Mouse (Mus musculus): ENCODE results near the gene Olfr1278. TPM values are rescaled to one million over a fixed set of nuclear protein-coding genes. Genes with fewer than 3 reads are reported as not detected.
A peak's percentile ranks its signal among the peaks of the same experiment; 100 is the strongest.
"Not testable (repeated sequence)": the region's sequence is repeated elsewhere in the genome, so short reads cannot be mapped to it uniquely, and the experiment has no call there.

Gene Olfr1278
- not detected for total RNA-seq (2021)

- no peak for DNase-seq (ENCODE audit: low spot score in 2 of 2)
- intact Hi-C loops (cut with DNase I), result no loop called here
These were observed at the start of gene Olfr1278 for GRCm38 (mm10) chr2:111289836-111290235. Gene Olfr1278, plus strand, starts transcription at chr2:111290136.

- intact Hi-C loops (cut with DNase I), result no loop called here
- no peak for DNase-seq (ENCODE audit: low spot score in 2 of 2)
These were observed 35.7 kb upstream of the Olfr1278 start, which contains the start of gene Olfr1276 for GRCm38 (mm10) chr2:111254216-111254615. Gene Olfr1276, plus strand, starts transcription at chr2:111254516.

GRCm38 (mm10) chr2:111274006-111274405, 15.9 kb upstream of the Olfr1278 start, which contains the start of gene Olfr1277:
Gene Olfr1277, minus strand, starts transcription at chr2:111274106.
- intact Hi-C loops (cut with DNase I), result no loop called here
- no peak for DNase-seq (ENCODE audit: low spot score in 2 of 2)

- intact Hi-C loops (cut with DNase I), result no loop called here
These were observed 8.6 kb downstream of the Olfr1278 start for GRCm38 (mm10) chr2:111298541-111298940.

GRCm38 (mm10) chr2:111300374-111300773, 10.4 kb downstream of the Olfr1278 start, which contains the start of gene Olfr1279:
Gene Olfr1279, plus strand, starts transcription at chr2:111300635.
- intact Hi-C loops (cut with DNase I), result no loop called here
- peak in 1 of 2 experiments; percentile 22 for DNase-seq (ENCODE audit: low spot score in 2 of 2)

More at GRCm38 (mm10) chr2:111298541-111298940, 8.6 kb downstream of the Olfr1278 start:
- no peak for DNase-seq (ENCODE audit: low spot score in 2 of 2)

- DNase-seq (ENCODE audit: low spot score in 2 of 2), result no peak
- intact Hi-C loops (cut with DNase I), result no loop called here
These were observed 23.8 kb downstream of the Olfr1278 start, which contains the start of gene Olfr1280 for GRCm38 (mm10) chr2:111313717-111314116. Gene Olfr1280, plus strand, starts transcription at chr2:111314017.

- intact Hi-C loops (cut with DNase I), result no loop called here
These were observed 36.3 kb downstream of the Olfr1278 start, which contains the start of gene Olfr1281 for GRCm38 (mm10) chr2:111326220-111326619. Gene Olfr1281, plus strand, starts transcription at chr2:111326520.

GRCm38 (mm10) chr2:111333721-111334120, 43.8 kb downstream of the Olfr1278 start:
- intact Hi-C loops (cut with DNase I), result not testable (repeated sequence)
- peak; percentile 1 to 49 for DNase-seq (ENCODE audit: low spot score in 2 of 2)

More at GRCm38 (mm10) chr2:111326220-111326619, 36.3 kb downstream of the Olfr1278 start, which contains the start of gene Olfr1281:
- DNase-seq (ENCODE audit: low spot score in 2 of 2), result no peak

GRCm38 (mm10) chr2:111335976-111336375, 46.0 kb downstream of the Olfr1278 start, which contains the start of gene Olfr1282:
Gene Olfr1282, minus strand, starts transcription at chr2:111336076.
- intact Hi-C loops (cut with DNase I), result no loop called here
- no peak for DNase-seq (ENCODE audit: low spot score in 2 of 2)

Other genes starting within 250 kb of the Olfr1278 start
- not detected for gene Gm13941, start 184.2 kb upstream of the Olfr1278 start, total RNA-seq (2021)
- gene Gm15130, start 137.2 kb upstream of the Olfr1278 start, total RNA-seq (2021), result not detected
- not detected for gene 4930430A15Rik, start 60.5 kb upstream of the Olfr1278 start, total RNA-seq (2021)
- not detected for gene Olfr1275, start 54.9 kb upstream of the Olfr1278 start, total RNA-seq (2021)
- gene Olfr1276, start 35.6 kb upstream of the Olfr1278 start, total RNA-seq (2021), result not detected
- not detected for gene Olfr1277, start 16.0 kb upstream of the Olfr1278 start, total RNA-seq (2021)
- gene Olfr1279, start 10.5 kb downstream of the Olfr1278 start, total RNA-seq (2021), result not detected
- gene Olfr1280, start 23.9 kb downstream of the Olfr1278 start, total RNA-seq (2021), result not detected
- gene Olfr1281, start 36.4 kb downstream of the Olfr1278 start, total RNA-seq (2021), result not detected
- gene Olfr1282, start 45.9 kb downstream of the Olfr1278 start, total RNA-seq (2021), result not detected
- gene Olfr1283, start 76.7 kb downstream of the Olfr1278 start, total RNA-seq (2021), result not detected
- gene Olfr1284, start 85.4 kb downstream of the Olfr1278 start, total RNA-seq (2021), result not detected
- not detected for gene Olfr1286, start 133.0 kb downstream of the Olfr1278 start, total RNA-seq (2021)
- not detected for gene Olfr1287, start 159.0 kb downstream of the Olfr1278 start, total RNA-seq (2021)
- gene Olfr1288, start 184.0 kb downstream of the Olfr1278 start, total RNA-seq (2021), result not detected
- not detected for gene Olfr1289, start 190.7 kb downstream of the Olfr1278 start, total RNA-seq (2021)
- not detected for gene Olfr1290, start 203.7 kb downstream of the Olfr1278 start, total RNA-seq (2021)
- not detected for gene Olfr1291-ps1, start 207.0 kb downstream of the Olfr1278 start, total RNA-seq (2021)
- not detected for gene Olfr1293-ps, start 235.1 kb downstream of the Olfr1278 start, total RNA-seq (2021)

All from left cerebral cortex, postnatal 25 days (tissue).